Mouse (Mus musculus) lung, embryonic 15.5 days (tissue): ENCODE measurements at regions not wholly inside any gene's neighbourhood (a gene's known extent, or its start where the extent isn't known, plus 50 kb on each side); places are given as distances from the start of the nearest gene placed in this dataset.

ENCODE experiments used
- ATAC-seq: fragments of 200-750 bp; cut with Nextera tagmentation; 2 replicates; pipeline ENCODE4 v1.8.0; 2017; ENCODE audit warnings: moderate number of reproducible peaks, borderline replicate concordance; ENCODE audit not compliant: low FRiP score, low TSS enrichment; ENCODE audit errors: extremely low read depth
- H3K27ac ChIP-seq: fragments of 300-500 bp; sonication (generic); 2 replicates; pipeline ENCODE4 v1.5.1; 2015; ENCODE audit warnings: moderate library complexity, mild to moderate bottlenecking, inconsistent platforms
- H3K27me3 ChIP-seq: fragments of 300-500 bp; sonication (generic); 2 replicates; pipeline ENCODE4 v1.6.1; 2015; ENCODE audit warnings: inconsistent platforms
- H3K36me3 ChIP-seq: fragments of 300-500 bp; sonication (generic); 2 replicates; pipeline ENCODE4 v1.6.1; 2015; ENCODE audit warnings: inconsistent platforms
- H3K4me1 ChIP-seq: fragments of 300-500 bp; sonication (generic); 2 replicates; pipeline ENCODE4 v1.6.1; 2015; ENCODE audit warnings: inconsistent platforms
- H3K4me2 ChIP-seq: fragments of 300-500 bp; sonication (generic); 2 replicates; pipeline ENCODE4 v1.6.1; 2015; ENCODE audit warnings: inconsistent platforms, mild to moderate bottlenecking, moderate library complexity
- H3K4me3 ChIP-seq: fragments of 300-500 bp; sonication (generic); 2 replicates; pipeline ENCODE4 v1.5.1; 2015; ENCODE audit warnings: mild to moderate bottlenecking, inconsistent platforms
- H3K9ac ChIP-seq: fragments of 300-500 bp; sonication (generic); 2 replicates; pipeline ENCODE4 v1.6.1; 2015; ENCODE audit warnings: inconsistent platforms
- H3K9me3 ChIP-seq: fragments of 300-500 bp; sonication (generic); 2 replicates; pipeline ENCODE4 v1.6.1; 2016; ENCODE audit warnings: inconsistent platforms
- WGBS: fragments of 180-500 bp; shearing (Covaris S2); methylation state at CpG from one replicate; pipeline ENCODE4 v1.1.7; 2015; 5-methylcytosine and 5-hydroxymethylcytosine counted together

GRCm38 (mm10) chr12:110332616-110333154 is 53.8 kb downstream of the Dio3 start:
- 87% methylated on average over 12 of the region's 12 CpGs for WGBS
- Histone ChIP-seq H3K4me1 (no peaks in the 10 kb centered on the region), H3K4me3 (no peak overlapping the region), H3K9ac (no peak overlapping the region), H3K4me2 (no peak overlapping the region), H3K27me3 (no peaks in the 10 kb centered on the region), H3K27ac (no peak overlapping the region), H3K9me3 (no peaks in the 10 kb centered on the region), H3K36me3 (no peaks in the 10 kb centered on the region)
- ATAC-seq = no peak

DNA sequence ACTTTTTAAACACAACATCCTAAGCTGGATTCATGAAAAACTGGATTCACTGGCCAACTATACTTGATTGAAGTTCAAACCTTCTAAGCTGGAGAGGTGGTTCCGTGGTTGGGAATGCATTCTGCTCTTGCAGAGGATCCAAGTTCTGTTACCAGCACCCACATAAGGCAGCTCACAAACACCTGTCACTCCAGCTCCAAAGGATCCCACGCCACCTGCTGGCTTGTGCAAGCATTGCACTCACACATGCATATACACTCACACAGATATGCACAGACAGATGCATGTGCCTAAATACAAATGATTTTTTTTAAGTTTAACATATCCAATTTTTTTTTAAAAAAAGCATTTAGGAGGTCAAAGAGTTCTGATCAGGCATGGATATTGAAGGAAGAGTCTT is 55.7 kb downstream of the Dio3 start:
- Histone ChIP-seq H3K27me3 (no peaks in the 10 kb centered on the region), H3K27ac (no peak overlapping the region), H3K36me3 (no peaks in the 10 kb centered on the region), H3K9ac (no peak overlapping the region), H3K4me1 (no peaks in the 10 kb centered on the region), H3K4me3 (no peak overlapping the region), H3K4me2 (no peak overlapping the region), H3K9me3 (no peaks in the 10 kb centered on the region)
- ATAC-seq = no peak
- 76% methylated on average over 2 of the region's 2 CpGs for WGBS

GRCm38 (mm10) chr12:110344280-110344827 is 65.5 kb downstream of the Dio3 start:
- Histone ChIP-seq H3K4me2 (no peak overlapping the region), H3K27ac (no peak overlapping the region), H3K4me1 (no peaks in the 10 kb centered on the region), H3K9ac (no peak overlapping the region), H3K9me3 (no peaks in the 10 kb centered on the region), H3K4me3 (no peak overlapping the region), H3K36me3 (no peaks in the 10 kb centered on the region), H3K27me3 (no peaks in the 10 kb centered on the region)
- 67% methylated on average over 4 of the region's 4 CpGs for whole genome bisulfite sequencing
- no peak for ATAC-seq

- 79% methylated on average over 1 of the region's 1 CpGs for WGBS
These were observed 70.8 kb downstream of the Dio3 start for GRCm38 (mm10) chr12:110349621-110350020.

DNA sequence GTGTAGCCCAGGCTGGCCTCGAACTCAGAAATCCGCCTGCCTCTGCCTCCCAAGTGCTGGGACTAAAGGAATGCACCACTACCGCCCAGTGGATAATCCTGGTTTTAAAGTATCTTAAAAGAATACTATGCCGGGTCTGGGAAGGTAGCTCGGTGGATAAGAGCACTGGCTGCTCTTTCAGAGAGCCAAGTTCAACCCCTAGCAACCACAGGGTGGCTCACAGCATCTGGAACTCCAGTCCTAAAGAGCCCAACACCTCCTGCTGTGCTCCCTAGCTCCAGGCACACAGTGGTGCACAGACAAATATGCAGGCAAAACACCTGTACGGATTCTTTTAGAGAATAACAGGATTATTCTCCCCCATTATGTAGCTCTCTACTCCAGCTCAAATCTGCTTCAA is 77.0 kb downstream of the Dio3 start:
- Histone ChIP-seq H3K36me3 (no peaks in the 10 kb centered on the region), H3K4me3 (no peak overlapping the region), H3K27ac (no peak overlapping the region), H3K4me1 (no peaks in the 10 kb centered on the region), H3K27me3 (no peaks in the 10 kb centered on the region), H3K9ac (no peak overlapping the region), H3K4me2 (no peak overlapping the region), H3K9me3 (no peaks in the 10 kb centered on the region)
- no peak for ATAC-seq
- WGBS = 65% methylated on average over 6 of the region's 6 CpGs

More at GRCm38 (mm10) chr12:110349621-110350020, 70.8 kb downstream of the Dio3 start:
- H3K36me3 ChIP-seq = no peaks in the 10 kb centered on the region
- ATAC-seq = no peak
- no peaks in the 10 kb centered on the region for H3K4me1 ChIP-seq
- H3K27ac ChIP-seq = no peak overlapping the region
- no peak overlapping the region for H3K4me2 ChIP-seq
- no peaks in the 10 kb centered on the region for H3K9me3 ChIP-seq
- H3K4me3 ChIP-seq = no peak overlapping the region
- H3K27me3 ChIP-seq = no peaks in the 10 kb centered on the region
- no peak overlapping the region for H3K9ac ChIP-seq

- H3K4me3 ChIP-seq = no peak overlapping the region
- ATAC-seq = no peak
- H3K36me3 ChIP-seq = no peaks in the 10 kb centered on the region
- H3K27ac ChIP-seq = no peak overlapping the region
- H3K9me3 ChIP-seq = no peaks in the 10 kb centered on the region
- H3K4me1 ChIP-seq = no peaks in the 10 kb centered on the region
- no peak overlapping the region for H3K4me2 ChIP-seq
- WGBS = 91% methylated on average over 6 of the region's 6 CpGs
- no peaks in the 10 kb centered on the region for H3K27me3 ChIP-seq
- no peak overlapping the region for H3K9ac ChIP-seq
These were observed 79.8 kb upstream of the Ppp2r5c start for GRCm38 (mm10) chr12:110367102-110367501.

- Histone ChIP-seq H3K27me3 (0 out of 2 replicates have a peak, but pooled peaks cover under 1% of the 10 kb centered on the region), H3K4me1 (no peaks in the 10 kb centered on the region), H3K4me3 (no peak overlapping the region), H3K4me2 (no peak overlapping the region), H3K27ac (no peak overlapping the region), H3K36me3 (no peaks in the 10 kb centered on the region), H3K9me3 (no peaks in the 10 kb centered on the region), H3K9ac (no peak overlapping the region)
- ATAC-seq = no peak
- WGBS = 88% methylated on average over 4 of the region's 4 CpGs
These were observed 79.1 kb upstream of the Ppp2r5c start for GRCm38 (mm10) chr12:110367822-110368221.

GRCm38 (mm10) chr12:110371886-110372690 is 74.8 kb upstream of the Ppp2r5c start:
- H3K4me2 ChIP-seq = no peak overlapping the region
- no peak overlapping the region for H3K27ac ChIP-seq
- H3K36me3 ChIP-seq = no peaks in the 10 kb centered on the region
- 0 out of 2 replicates have a peak, but pooled peaks cover 3% of the 10 kb centered on the region for H3K4me1 ChIP-seq
- no peak overlapping the region for H3K4me3 ChIP-seq
- peaks cover 31% of the 10 kb centered on the region for H3K27me3 ChIP-seq
- no peak for ATAC-seq
- H3K9me3 ChIP-seq = no peaks in the 10 kb centered on the region
- 74% methylated on average over 13 of the region's 13 CpGs for WGBS
- H3K9ac ChIP-seq = no peak overlapping the region

DNA sequence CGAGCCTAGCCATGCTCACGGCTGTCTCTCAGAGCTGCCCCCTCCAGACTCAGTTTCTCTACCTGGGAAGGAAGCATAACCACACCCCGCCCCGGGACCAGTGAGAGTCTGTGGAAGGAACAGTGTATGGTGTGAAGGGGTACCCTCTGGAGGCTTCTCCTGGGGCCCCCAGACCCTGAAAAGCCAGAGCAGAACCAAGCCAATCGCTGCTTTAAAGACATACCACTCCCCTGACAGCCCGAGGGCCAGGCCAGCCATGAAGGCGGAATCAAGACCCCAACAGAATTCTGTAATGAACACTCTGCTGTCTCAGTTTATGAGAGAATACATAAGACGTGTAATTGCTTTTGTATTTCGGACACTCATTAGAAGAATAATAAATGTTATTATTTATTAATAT is 73.9 kb upstream of the Ppp2r5c start:
- Histone ChIP-seq H3K9me3 (no peaks in the 10 kb centered on the region), H3K4me3 (no peak overlapping the region), H3K4me1 (0 out of 2 replicates have a peak, but pooled peaks cover 3% of the 10 kb centered on the region), H3K36me3 (no peaks in the 10 kb centered on the region), H3K9ac (no peak overlapping the region), H3K27me3 (peaks cover 36% of the 10 kb centered on the region), H3K4me2 (no peak overlapping the region), H3K27ac (no peak overlapping the region)
- WGBS = 55% methylated on average over 9 of the region's 9 CpGs
- ATAC-seq = no peak

GRCm38 (mm10) chr12:110373408-110374065 is 73.4 kb upstream of the Ppp2r5c start:
- H3K27me3 ChIP-seq = peaks cover 36% of the 10 kb centered on the region
- H3K4me1 ChIP-seq = 0 out of 2 replicates have a peak, but pooled peaks cover 3% of the 10 kb centered on the region
- no peak overlapping the region for H3K27ac ChIP-seq
- H3K9me3 ChIP-seq = no peaks in the 10 kb centered on the region
- 1% methylated on average over 27 of the region's 27 CpGs for WGBS
- peak overlapping the region; percentile 30; the same call in 1 of the 2 replicates for H3K4me2 ChIP-seq
- ATAC-seq = peak; percentile 72; the same call in 1 of the 2 replicates
- H3K36me3 ChIP-seq = no peaks in the 10 kb centered on the region
- H3K9ac ChIP-seq = no peak overlapping the region
- H3K4me3 ChIP-seq = no peak overlapping the region

GRCm38 (mm10) chr12:110375139-110375538 is 71.8 kb upstream of the Ppp2r5c start:
- Histone ChIP-seq H3K9ac (no peak overlapping the region), H3K27me3 (peaks cover 36% of the 10 kb centered on the region), H3K4me3 (no peak overlapping the region), H3K4me2 (no peak overlapping the region), H3K4me1 (0 out of 2 replicates have a peak, but pooled peaks cover 3% of the 10 kb centered on the region), H3K9me3 (no peaks in the 10 kb centered on the region), H3K36me3 (no peaks in the 10 kb centered on the region), H3K27ac (no peak overlapping the region)
- 3% methylated on average over 15 of the region's 15 CpGs for WGBS
- no peak for ATAC-seq
